Mouse (Mus musculus) embryonic stem cell, embryonic (primary cell): ENCODE data around the gene Gfi1b.

Experiments used
- CTCF ChIA-PET, 4 experiments: fragments of 300-600 bp in 2 of 4; fragments of 350-600 bp in 2 of 4; sonication (Branson Sonifier 250); formaldehyde crosslinking; loops; one replicate each; lab custom pipeline; 2022; ENCODE audit warnings: inconsistent platforms in 2 of 4; lab: Charles Lee
- POLR2A ChIA-PET, 4 experiments: fragments of 300-600 bp in 2 of 4; fragments of 350-600 bp in 2 of 4; sonication (Branson Sonifier 250); formaldehyde crosslinking; loops; one replicate each; lab custom pipeline; 2022; ENCODE audit warnings: antibody characterized with exemption in 4 of 4, inconsistent platforms in 1 of 4; lab: Charles Lee

Gfi1b gene

DNA sequence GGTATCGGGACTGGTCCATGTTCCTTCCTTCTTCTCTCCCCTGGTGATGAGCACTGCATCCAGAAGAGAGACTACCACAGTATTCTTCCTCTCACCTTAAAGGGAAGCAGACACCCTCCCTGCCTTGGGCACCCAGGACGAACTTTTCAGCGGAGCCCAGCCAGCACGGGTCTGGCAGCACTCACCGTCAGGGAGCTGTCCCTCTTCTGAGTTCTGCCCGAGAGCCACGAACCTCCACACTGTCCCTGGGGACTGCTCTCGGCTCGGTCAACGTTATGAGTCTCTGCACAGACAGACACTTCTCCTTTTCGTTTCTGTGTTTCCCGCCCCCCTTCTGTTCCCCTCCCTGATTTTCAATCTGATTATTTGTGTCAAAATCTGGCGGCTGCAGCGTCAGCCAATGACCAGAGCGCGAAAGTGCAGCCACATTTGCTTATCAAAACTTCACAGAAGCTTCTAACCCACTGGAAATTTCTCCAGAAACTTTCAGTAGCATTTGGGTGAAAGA is at the start of gene Gfi1b:
TSS of gene Gfi1b (minus strand) at position 319 of the 508 bp plus-strand sequence.
- ChIA-PET CTCF (interaction anchor here (0.5 to 3.3 kb wide), 58 partner anchors 8 to 1980 kb away, joined by 3 to 28 read pairs (median 4); partner anchors contain the start of genes Gtf3c5 (in 3 of the 4) and Ppp1r26 (in 1 of the 4)), POLR2A (interaction anchor here in 3 of 4 experiments (0.5 to 3.2 kb wide), 19 partner anchors 14 to 1145 kb away, joined by 3 to 10 read pairs (median 4); partner anchors contain the start of genes Tsc1 (in 2 of the 3) and Gtf3c5 (in 1 of the 3))

DNA sequence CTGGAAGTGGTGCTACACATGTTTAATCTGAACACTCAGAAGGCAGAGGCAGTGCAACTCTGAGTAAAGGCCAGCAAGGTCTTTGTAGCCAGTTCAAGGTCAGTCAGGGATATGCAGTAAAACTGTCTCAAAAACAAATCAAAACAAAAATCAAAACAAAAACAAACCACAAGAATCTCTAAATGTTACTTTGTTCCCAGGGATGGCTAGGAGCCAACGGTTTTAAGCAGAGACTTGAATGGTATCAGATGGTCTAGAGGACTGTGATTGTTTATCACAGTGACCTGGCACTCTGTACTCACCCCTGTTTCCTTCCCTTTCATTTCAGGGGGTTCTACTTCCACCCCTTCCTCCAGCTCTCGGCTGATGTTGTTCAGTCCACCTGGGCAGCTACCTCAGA is 49.7 kb upstream of the Gfi1b start:
- ChIA-PET CTCF (interaction anchor here in 1 of 4 experiments (1.1 kb wide), 1 partner anchor 56 kb away, joined by 5 read pairs; no protein-coding TSS in a partner anchor), POLR2A (no interaction called here)

DNA sequence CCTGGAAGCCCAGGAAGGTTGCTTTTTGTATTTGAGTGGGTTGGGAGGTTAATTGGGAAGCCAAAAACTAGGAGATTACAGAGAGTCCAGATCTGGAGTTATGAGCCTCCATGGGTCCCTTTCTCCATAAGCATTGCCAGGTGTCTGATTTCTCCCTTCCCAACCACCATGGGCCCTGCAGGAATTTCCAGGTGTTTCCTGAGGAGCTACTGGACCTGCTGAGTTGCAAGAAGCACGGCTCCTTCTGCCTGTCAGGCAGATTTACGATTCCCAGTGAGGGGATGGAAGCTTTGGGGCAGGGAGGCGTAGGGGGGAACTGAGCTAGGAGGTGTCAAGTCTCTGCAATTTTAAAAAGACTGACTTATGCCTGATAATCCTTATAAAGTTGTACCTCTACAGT is 44.0 kb upstream of the Gfi1b start:
- ChIA-PET POLR2A (interaction anchor here in 2 of 4 experiments (0.8 to 3.3 kb wide), 6 partner anchors 9 to 25 kb away, joined by 4 to 16 read pairs (median 6); partner anchors contain the start of gene Tsc1 (in 2 of the 2)), CTCF (interaction anchor here in 2 of 4 experiments (0.9 to 1.4 kb wide), 3 partner anchors 13 to 73 kb away, joined by 3 to 5 read pairs (median 3); partner anchors contain the start of gene Gfi1b (in 1 of the 2))

DNA sequence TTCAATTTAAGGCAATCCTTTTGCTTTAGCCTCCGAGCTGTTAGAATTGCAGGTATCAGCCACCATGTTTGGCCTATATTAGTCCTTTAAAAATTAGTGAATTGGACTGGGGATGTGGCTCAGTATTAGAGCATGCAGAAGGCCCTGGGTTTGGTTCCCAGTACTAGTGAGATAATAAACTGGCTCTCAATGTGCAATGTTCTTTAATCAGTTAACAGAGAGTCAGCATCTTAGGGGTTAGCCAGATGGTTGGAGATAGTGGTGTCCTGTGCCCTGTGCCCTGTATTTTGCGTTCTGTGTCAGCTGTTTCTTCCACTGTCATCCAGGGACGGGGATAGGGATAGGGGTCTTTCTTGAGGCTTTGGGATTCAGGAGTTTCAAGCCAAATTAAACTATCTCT is 41.1 kb upstream of the Gfi1b start:
- ChIA-PET CTCF (no interaction called here), POLR2A (interaction anchor here in 1 of 4 experiments (0.6 to 1.4 kb wide), 2 partner anchors 11 to 21 kb away, joined by 3 read pairs; no protein-coding TSS in a partner anchor)

DNA sequence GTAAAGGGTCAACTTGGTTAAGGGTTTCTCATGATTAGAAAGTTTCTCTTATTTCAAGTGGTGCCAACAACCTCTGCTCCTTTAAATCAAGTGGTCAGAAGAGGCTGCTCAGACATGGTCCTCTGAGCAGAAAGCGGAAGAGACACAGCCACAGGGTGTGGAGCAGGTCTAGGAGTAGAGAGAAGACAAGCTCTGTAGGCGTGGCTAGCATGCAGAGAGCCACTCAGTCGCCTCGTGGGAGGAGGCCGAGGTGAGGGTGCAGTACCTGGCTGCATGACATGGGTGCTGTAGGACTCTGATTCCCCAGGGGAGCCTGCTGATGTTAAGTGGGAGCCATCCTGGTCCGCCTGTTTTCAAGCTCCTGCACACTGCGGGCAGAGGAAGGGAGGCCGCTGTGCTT is 34.4 kb upstream of the Gfi1b start:
- ChIA-PET CTCF (interaction anchor here in 3 of 4 experiments (0.5 to 1.3 kb wide), 6 partner anchors 11 to 100 kb away, joined by 3 to 5 read pairs (median 3); partner anchors contain the start of gene Gfi1b (in 1 of the 3)), POLR2A (interaction anchor here (0.5 to 3.3 kb wide), 14 partner anchors 10 to 441 kb away, joined by 3 to 17 read pairs (median 4); partner anchors contain the start of gene Tsc1 (in 3 of the 4))

DNA sequence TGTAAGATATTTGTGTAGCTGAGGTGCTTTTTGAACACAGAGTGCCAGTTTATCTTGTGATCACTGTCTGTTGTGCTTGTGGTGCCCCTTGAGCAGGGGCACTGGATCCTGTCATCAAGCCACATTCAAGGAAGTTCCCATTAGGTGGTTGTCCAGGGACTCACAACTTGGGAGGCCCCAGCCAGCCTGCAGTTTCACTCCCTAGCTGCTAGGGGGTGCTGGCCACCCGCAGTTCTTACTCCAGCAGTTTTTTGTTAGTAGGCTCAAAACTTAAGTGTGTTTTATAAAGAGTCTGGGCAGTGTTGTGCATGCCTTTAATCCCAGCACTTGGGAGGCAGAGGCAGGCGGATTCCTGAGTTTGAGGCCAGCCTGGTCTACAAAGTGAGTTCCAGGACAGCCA is 32.5 kb upstream of the Gfi1b start:
- POLR2A ChIA-PET = interaction anchor here in 3 of 4 experiments (0.6 to 3.3 kb wide), 6 partner anchors 12 to 150 kb away, joined by 3 to 17 read pairs (median 4); partner anchors contain the start of genes Ak8 (in 1 of the 3) and Tsc1 (in 1 of the 3)

DNA sequence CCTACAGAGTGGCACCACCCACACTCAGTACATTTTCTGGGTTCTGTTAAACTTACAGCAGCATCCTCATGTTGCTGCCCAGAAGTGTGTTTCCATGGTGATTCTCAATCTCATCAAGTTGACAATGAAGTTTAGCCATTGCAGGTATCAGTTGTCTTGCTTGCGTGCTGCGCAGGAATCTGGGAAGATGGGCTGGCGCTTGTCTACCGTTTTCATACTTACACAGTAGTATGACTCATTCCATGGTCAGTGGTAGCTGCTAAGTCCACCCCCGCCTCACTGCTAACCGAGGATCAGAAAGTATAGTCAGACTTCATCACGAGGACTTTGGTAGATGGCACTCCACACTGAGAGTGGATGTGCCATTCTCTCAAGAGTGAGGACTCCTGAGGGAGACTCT is 31.6 kb upstream of the Gfi1b start:
- POLR2A ChIA-PET = interaction anchor here in 2 of 4 experiments (0.6 to 3.5 kb wide), 4 partner anchors 10 to 13 kb away, joined by 3 to 17 read pairs (median 10); partner anchors contain the start of gene Tsc1 (in 2 of the 2)

More for the DNA sequence above, 32.5 kb upstream of the Gfi1b start:
- CTCF ChIA-PET = interaction anchor here (0.5 to 1.6 kb wide), 9 partner anchors 33 to 1216 kb away, joined by 3 to 14 read pairs (median 3); partner anchors contain the start of gene Gfi1b (in 1 of the 4)

DNA sequence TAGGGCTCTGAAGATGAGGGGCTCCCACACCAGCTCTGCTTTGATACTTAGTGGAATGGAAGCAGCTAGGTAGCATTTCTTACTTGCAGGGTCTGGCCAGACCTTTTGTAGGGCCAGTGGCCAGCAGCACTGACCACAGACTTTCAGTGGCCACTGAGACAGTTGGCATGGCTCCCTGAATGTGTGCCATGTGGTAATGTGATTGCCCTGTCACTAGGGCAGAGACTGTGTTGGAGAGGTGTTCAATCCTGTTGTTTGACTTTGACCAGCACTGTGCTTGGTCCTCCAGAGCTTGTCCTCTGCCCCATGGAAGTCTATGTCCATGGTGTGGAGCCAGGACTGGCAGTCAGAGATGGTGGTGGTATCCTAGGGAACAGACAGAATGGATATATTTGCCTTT is 28.7 kb upstream of the Gfi1b start:
- CTCF ChIA-PET = interaction anchor here in 1 of 4 experiments (1.0 kb wide), 1 partner anchor 11 kb away, joined by 3 read pairs; no protein-coding TSS in a partner anchor
- POLR2A ChIA-PET = interaction anchor here in 2 of 4 experiments (1.2 to 3.5 kb wide), 2 partner anchors 9 to 10 kb away, joined by 8 to 12 read pairs; partner anchors contain the start of gene Tsc1 (in 2 of the 2)

More for the DNA sequence above, 31.6 kb upstream of the Gfi1b start:
- CTCF ChIA-PET = no interaction called here

DNA sequence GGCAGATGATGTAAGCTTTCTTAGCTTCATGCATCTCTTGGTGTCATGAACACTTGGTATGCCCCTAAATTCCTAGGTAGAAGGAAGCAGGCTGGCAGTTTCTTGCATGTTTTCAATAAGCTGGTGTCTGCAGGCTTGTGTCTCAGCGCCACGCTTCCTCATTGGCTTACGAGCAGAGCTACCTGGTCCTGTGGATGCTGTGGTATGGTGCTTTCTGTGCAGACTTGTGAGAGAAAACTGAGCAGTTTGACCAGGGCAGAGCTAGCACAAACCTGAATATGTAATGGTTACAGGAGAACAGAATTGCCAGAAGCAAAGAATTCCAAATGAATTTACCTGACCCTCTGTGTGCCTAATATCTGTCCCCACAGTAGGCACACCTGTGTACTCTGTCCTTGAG is 21.3 kb upstream of the Gfi1b start:
- CTCF ChIA-PET = interaction anchor here in 1 of 4 experiments (1.0 kb wide), 1 partner anchor 51 kb away, joined by 3 read pairs; no protein-coding TSS in a partner anchor
- POLR2A ChIA-PET = interaction anchor here in 3 of 4 experiments (0.5 to 1.8 kb wide), 9 partner anchors 10 to 481 kb away, joined by 3 to 7 read pairs (median 3); partner anchors contain the start of genes Ak8 (in 1 of the 3) and Spaca9 (in 1 of the 3)

DNA sequence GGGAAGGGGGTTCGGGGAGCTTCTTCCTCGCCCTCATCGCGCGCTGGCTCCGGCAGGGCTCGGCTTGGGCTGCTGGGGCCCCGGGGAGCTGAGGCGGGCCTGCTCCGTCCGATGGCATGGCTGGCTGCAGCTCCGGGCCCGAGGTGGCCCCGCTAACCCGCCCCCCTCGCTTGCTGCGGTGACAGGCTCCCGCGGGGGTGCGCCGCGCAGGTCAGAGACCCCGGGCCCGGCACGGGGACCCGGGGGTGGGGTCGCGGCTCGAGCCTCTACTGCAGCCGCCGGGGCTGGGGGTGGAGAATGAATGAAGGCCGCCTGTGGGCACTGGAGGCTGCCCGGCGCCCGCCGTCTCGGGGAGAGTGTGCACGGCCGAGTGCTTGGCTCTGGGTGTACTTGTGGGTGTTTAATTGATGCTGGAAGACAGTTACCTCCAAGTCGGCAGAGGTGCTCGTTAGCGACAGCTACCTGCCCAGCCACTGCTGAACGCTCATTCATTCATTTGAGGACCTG is 19.7 kb upstream of the Gfi1b start:
- CTCF ChIA-PET = interaction anchor here (0.6 to 3.3 kb wide), 8 partner anchors 15 to 124 kb away, joined by 3 to 25 read pairs (median 4); no protein-coding TSS in a partner anchor
- POLR2A ChIA-PET = interaction anchor here (0.6 to 3.1 kb wide), 57 partner anchors 9 to 1980 kb away, joined by 3 to 27 read pairs (median 5); partner anchors contain the start of genes Gfi1b (in 2 of the 4), Gtf3c5 (in 2 of the 4), 1700007K13Rik (in 1 of the 4) and Ak8 (in 1 of the 4)

DNA sequence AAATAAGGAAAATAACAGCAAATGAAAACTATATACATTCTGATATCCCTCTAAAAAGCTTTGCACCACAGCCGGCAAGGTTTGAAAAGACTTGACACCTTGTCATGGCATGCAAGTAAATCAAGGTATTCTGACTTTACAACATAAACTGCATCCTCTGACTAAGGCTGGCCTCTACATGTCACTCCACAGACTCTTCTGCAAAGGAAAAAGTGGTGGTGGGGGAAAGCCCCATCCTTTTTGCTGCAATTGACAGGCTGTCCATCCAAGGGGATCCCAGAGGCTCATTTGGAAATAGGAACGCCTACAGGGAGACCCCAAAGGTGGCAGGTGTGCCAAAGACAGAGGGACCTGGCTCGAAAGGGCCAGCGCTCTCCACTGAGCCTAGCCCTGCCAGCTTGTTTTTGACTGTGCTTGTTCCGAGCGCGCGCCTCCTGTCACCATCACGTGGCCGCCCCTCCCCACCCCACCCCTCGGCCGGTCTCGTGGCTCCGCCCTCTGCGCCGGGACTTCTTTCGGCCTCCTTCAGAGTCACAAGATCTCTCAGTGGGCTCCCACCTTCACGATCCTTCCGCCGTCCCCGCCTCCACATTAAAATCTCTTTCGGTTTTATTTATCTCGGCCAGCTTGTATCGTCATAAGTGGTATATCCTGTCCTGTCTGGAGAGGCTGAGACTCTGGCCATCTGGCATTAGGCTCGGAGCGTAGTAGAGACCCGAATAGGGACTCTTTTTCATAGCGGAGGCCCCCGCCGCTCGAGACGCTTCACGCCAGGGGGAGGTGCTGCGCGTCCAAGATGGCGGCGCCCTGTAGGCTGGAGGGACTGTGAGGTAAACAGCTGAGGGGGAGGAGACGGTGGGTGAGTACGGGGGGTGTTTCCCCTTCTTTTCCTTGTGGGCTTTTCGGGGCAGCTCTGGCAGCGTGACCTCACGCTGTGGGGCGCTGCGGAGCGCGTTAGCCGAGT is 19.0 kb upstream of the Gfi1b start, which contains the start of gene Tsc1:
TSS of gene Tsc1 (plus strand) at position 768 of the 964 bp plus-strand sequence.
- POLR2A ChIA-PET = interaction anchor here (0.6 to 3.1 kb wide), 80 partner anchors 9 to 1980 kb away, joined by 3 to 27 read pairs (median 4); partner anchors contain the start of genes Gtf3c5 (in 3 of the 4), Gfi1b (in 2 of the 4), Spaca9 (in 2 of the 4) and Ttf1 (in 2 of the 4)

DNA sequence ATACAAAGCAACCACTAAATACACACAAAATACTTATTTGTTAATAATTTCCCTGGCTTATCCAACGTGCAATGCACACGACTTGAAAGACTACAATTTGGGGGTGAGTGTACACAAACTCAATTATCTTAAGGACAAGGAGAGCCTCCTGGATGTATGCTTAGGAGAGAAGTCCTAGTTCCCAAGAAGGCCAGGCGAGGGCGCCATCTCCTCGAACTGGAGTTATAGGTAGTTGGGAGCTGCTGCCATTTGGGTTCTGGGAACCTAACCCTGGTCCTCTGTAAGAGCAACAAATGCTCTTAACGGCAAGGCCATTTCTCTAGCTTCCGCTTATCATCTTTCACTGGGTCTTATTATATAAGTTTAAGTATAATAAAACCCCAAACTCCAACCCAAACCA is 18.0 kb upstream of the Gfi1b start:
- CTCF ChIA-PET = interaction anchor here (0.6 to 3.3 kb wide), 28 partner anchors 9 to 1962 kb away, joined by 3 to 25 read pairs (median 4); partner anchors contain the start of genes Gfi1b (in 2 of the 4) and Gtf3c5 (in 1 of the 4)
- POLR2A ChIA-PET = interaction anchor here in 3 of 4 experiments (0.6 to 3.1 kb wide), 39 partner anchors 12 to 1195 kb away, joined by 3 to 27 read pairs (median 4); partner anchors contain the start of genes Gtf3c5 (in 3 of the 3), Gfi1b (in 2 of the 3), Spaca9 (in 2 of the 3) and Ak8 (in 1 of the 3)

More for the DNA sequence above, 19.0 kb upstream of the Gfi1b start, which contains the start of gene Tsc1:
- CTCF ChIA-PET = interaction anchor here (0.6 to 3.3 kb wide), 35 partner anchors 8 to 1963 kb away, joined by 3 to 25 read pairs (median 4); partner anchors contain the start of genes Gfi1b (in 2 of the 4) and Gtf3c5 (in 1 of the 4)

DNA sequence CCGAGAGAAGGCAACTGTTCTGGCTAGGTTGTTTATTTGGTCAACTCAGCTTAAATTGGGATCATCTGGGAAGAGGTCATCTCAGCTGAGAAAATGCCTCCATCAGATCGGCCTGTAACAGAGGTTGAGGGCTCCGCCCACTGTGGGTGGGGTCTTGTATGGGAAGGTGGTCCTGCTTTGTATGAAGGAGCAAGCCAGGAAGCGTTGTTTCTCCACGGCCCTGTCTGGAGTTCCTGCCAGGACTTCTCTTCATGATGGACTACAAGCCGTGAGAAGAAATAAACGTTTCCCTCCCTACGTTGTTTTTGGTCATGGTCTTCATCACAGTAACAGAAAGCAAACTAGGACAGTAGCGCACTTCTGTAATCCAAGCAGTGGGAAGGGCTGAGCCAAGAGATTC is 17.1 kb upstream of the Gfi1b start:
- ChIA-PET CTCF (interaction anchor here in 3 of 4 experiments (0.6 to 3.3 kb wide), 6 partner anchors 10 to 810 kb away, joined by 3 to 25 read pairs (median 5); no protein-coding TSS in a partner anchor), POLR2A (interaction anchor here in 3 of 4 experiments (0.5 to 2.7 kb wide), 4 partner anchors 17 to 1194 kb away, joined by 3 to 12 read pairs (median 6); partner anchors contain the start of genes Ddx31 (in 1 of the 3) and Gtf3c4 (in 1 of the 3))

DNA sequence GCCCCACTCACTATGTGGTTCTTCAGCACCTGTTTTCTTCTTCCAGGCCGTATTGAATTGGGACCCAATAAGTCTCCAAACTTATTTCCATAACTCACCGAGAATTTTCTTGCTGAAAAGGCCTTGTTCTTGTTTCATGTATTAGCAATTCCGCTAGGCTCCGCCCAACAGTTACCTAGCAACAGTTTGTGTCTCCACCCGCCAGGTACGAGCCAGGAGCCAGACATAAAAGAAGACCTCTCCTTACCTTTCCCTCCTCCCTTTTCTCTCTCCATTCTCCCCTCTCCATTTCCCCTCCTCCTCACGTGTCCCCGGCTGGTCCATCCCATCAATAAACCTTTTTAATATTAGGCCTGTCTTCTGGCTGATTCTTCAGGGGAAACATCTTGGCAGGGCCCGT is 16.6 kb upstream of the Gfi1b start:
- CTCF ChIA-PET = interaction anchor here in 2 of 4 experiments (0.5 to 3.3 kb wide), 5 partner anchors 11 to 810 kb away, joined by 3 to 25 read pairs (median 5); partner anchors contain the start of gene Gfi1b (in 1 of the 2)
- POLR2A ChIA-PET = interaction anchor here in 1 of 4 experiments (0.5 kb wide), 2 partner anchors 16 to 209 kb away, joined by 3 to 10 read pairs; no protein-coding TSS in a partner anchor

DNA sequence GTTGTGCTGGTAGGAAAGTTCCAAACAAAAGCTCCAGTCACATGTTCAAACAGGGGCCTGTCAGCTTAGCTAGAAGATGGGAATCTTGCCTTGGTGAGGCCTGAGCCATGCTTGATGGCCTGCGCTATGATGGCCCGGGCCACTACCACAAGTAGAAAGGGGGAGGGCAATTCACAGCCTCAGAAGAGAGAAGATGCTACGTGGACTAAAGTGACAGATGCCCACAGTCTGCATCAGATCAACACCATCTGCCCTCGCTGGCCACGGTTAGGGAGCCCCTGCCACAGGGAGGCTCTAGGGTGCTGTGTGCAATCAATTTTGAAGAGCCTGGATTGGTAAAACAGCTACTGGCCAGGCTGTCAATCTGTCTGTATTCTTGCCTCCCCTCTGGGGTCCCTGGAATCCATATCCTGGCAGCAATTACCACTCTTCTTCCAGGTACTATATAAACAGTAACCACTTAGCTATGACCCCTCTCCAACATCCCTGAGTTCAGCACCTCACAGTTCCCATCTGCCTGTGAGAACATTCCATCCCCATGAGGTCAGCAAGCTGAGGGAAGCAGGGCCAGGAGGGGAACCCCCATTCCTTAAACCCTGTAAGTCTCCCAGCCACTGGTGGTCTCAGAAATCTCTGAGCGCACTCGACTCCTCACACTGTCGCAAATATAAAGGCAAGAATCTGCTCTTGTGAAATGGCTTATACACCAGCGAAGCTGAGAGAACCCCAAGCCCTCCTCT is 15.5 kb upstream of the Gfi1b start:
- CTCF ChIA-PET = interaction anchor here in 3 of 4 experiments (0.5 to 1.6 kb wide), 5 partner anchors 9 to 141 kb away, joined by 3 to 5 read pairs (median 3); partner anchors contain the start of gene Gfi1b (in 2 of the 3)
- POLR2A ChIA-PET = interaction anchor here in 1 of 4 experiments (1.4 kb wide), 1 partner anchor 11 kb away, joined by 3 read pairs; no protein-coding TSS in a partner anchor
